Mouse (Mus musculus) heart, postnatal 0 days (tissue): ENCODE measurements around the gene Hes6.

Source experiments
- CTCF ChIP-seq: IDR thresholded peaks from 2 replicates; pipeline ENCODE4 v1.5.1; 2016; ENCODE audit warnings: antibody characterized with exemption, control low read depth, low read depth
- EP300 ChIP-seq: IDR thresholded peaks from 2 replicates; pipeline ENCODE4 v1.6.1; 2016; ENCODE audit warnings: antibody characterized with exemption, low read depth

DNA sequence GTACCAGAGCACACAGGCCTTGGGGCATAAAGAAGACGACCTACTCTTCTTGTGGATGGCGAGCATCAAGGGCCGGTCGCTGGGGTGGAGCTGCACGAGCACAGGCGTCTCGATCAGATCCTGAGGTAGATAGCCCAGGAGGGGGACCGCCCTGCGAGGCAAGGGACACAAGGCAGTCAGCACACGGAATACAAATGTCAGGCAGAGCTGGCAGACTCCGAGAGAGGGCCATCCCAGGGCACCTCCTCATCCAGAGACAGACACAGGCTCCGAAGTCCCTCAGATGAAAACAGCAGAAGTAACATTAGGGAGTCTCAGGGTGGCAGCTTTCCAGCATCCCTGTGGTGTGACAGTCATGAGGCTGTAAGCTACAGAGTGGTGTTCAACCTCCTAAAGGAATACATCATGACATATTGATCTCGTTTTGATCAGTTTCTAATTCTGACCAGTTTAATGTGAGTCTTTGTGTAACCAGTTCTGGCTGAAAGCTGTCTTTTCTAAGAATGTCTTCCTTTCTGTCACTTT, 21.8 kb upstream of the Hes6 start:
- TF ChIP-seq CTCF (no peak), EP300 (no peak)
